Mouse (Mus musculus) liver, embryonic 15.5 days (tissue): ENCODE data around the gene Ush2a. TPM values are rescaled to one million over a fixed set of nuclear protein-coding genes. Genes with fewer than 3 reads are reported as not detected.

Source experiments
- ATAC-seq: fragments of 200-750 bp; cut with Nextera tagmentation; 2 replicates; pipeline ENCODE4 v1.8.0; 2017; ENCODE audit warnings: moderate number of reproducible peaks, mild to moderate bottlenecking, moderate library complexity; ENCODE audit not compliant: insufficient read depth
- H3K27ac ChIP-seq: fragments of 300-500 bp; sonication (generic); replicated peaks from 2 replicates; pipeline ENCODE4 v1.5.1; 2015; ENCODE audit warnings: mild to moderate bottlenecking, inconsistent platforms
- H3K27me3 ChIP-seq: fragments of 300-500 bp; sonication (generic); 2 replicates; pipeline ENCODE4 v1.6.1; 2015; ENCODE audit warnings: mild to moderate bottlenecking, inconsistent platforms
- H3K36me3 ChIP-seq: fragments of 300-500 bp; sonication (generic); replicated peaks from 2 replicates; pipeline ENCODE4 v1.6.1; 2015; ENCODE audit warnings: moderate library complexity, mild to moderate bottlenecking, inconsistent platforms
- H3K4me1 ChIP-seq: fragments of 300-500 bp; sonication (generic); replicated peaks from 2 replicates; pipeline ENCODE4 v1.6.1; 2015; ENCODE audit warnings: inconsistent platforms
- H3K4me2 ChIP-seq: fragments of 300-500 bp; sonication (generic); 2 replicates; pipeline ENCODE4 v1.6.1; 2015; ENCODE audit warnings: moderate library complexity, mild to moderate bottlenecking, inconsistent platforms
- H3K4me3 ChIP-seq: fragments of 300-500 bp; sonication (generic); replicated peaks from 2 replicates; pipeline ENCODE4 v1.5.1; 2015; ENCODE audit warnings: mild to moderate bottlenecking, inconsistent platforms
- H3K9ac ChIP-seq: fragments of 300-500 bp; sonication (generic); 2 replicates; pipeline ENCODE4 v1.6.1; 2015; ENCODE audit warnings: moderate library complexity, mild to moderate bottlenecking, inconsistent platforms
- H3K9me3 ChIP-seq: fragments of 300-500 bp; sonication (generic); replicated peaks from 2 replicates; pipeline ENCODE4 v1.6.1; 2016; ENCODE audit warnings: inconsistent platforms
- WGBS: fragments of 180-500 bp; shearing (Covaris S2); methylation state at CpG from one replicate; pipeline ENCODE4 v1.1.7; 2015; ENCODE audit warnings: mixed read lengths; ENCODE audit not compliant: insufficient replicate concordance; 5-methylcytosine and 5-hydroxymethylcytosine counted together
- polyA plus RNA-seq: library from polyadenylated mRNA; unstranded; fragments of >200 nt; fragmentation: Nextera tagmentation; extraction: Ambion mirVana; gene quantifications from 2 replicates; pipeline ENCODE4 v1.2.1, GENCODE M21; 2015

Gene Ush2a
- polyA plus RNA-seq, 1 experiment from 2014 or later: not detected

GRCm38 (mm10) chr1:188457221-188458008, 195.6 kb downstream of the Ush2a start:
- Histone ChIP-seq H3K4me2 (no peak overlapping the region), H3K4me1 (no peaks in the 10 kb centered on the region), H3K9ac (no peak overlapping the region), H3K27ac (no peak overlapping the region), H3K36me3 (no peaks in the 10 kb centered on the region), H3K9me3 (no peaks in the 10 kb centered on the region), H3K27me3 (no peaks in the 10 kb centered on the region), H3K4me3 (no peak overlapping the region)
- no peak for ATAC-seq
- WGBS: 46% methylated on average over 13 of the region's 13 CpGs

GRCm38 (mm10) chr1:188461203-188461602, 199.4 kb downstream of the Ush2a start:
- Histone ChIP-seq H3K4me2 (no peak overlapping the region), H3K27me3 (no peaks in the 10 kb centered on the region), H3K4me1 (no peaks in the 10 kb centered on the region), H3K9ac (no peak overlapping the region), H3K36me3 (no peaks in the 10 kb centered on the region), H3K9me3 (no peaks in the 10 kb centered on the region), H3K27ac (no peak overlapping the region), H3K4me3 (no peak overlapping the region)
- no peak for ATAC-seq
- 63% methylated on average over 2 of the region's 2 CpGs for WGBS

GRCm38 (mm10) chr1:188464653-188465052, 202.8 kb downstream of the Ush2a start:
- Histone ChIP-seq H3K4me3 (no peak overlapping the region), H3K4me1 (no peaks in the 10 kb centered on the region), H3K9ac (no peak overlapping the region), H3K4me2 (no peak overlapping the region), H3K27me3 (no peaks in the 10 kb centered on the region), H3K27ac (no peak overlapping the region), H3K36me3 (no peaks in the 10 kb centered on the region), H3K9me3 (no peaks in the 10 kb centered on the region)
- ATAC-seq: no peak

- 79% methylated on average over 10 of the region's 10 CpGs for WGBS
- no peak overlapping the region for H3K27ac ChIP-seq
- H3K4me1 ChIP-seq: no peaks in the 10 kb centered on the region
- no peaks in the 10 kb centered on the region for H3K27me3 ChIP-seq
- no peak for ATAC-seq
- no peak overlapping the region for H3K4me2 ChIP-seq
- H3K36me3 ChIP-seq: no peaks in the 10 kb centered on the region
- no peaks in the 10 kb centered on the region for H3K9me3 ChIP-seq
- no peak overlapping the region for H3K9ac ChIP-seq
- no peak overlapping the region for H3K4me3 ChIP-seq
These were observed 206.6 kb downstream of the Ush2a start for GRCm38 (mm10) chr1:188468371-188468783.

GRCm38 (mm10) chr1:188504958-188505357, 243.1 kb downstream of the Ush2a start:
- H3K9me3 ChIP-seq: no peaks in the 10 kb centered on the region
- no peak for ATAC-seq
- H3K27me3 ChIP-seq: no peaks in the 10 kb centered on the region
- H3K4me2 ChIP-seq: no peak overlapping the region
- no peaks in the 10 kb centered on the region for H3K4me1 ChIP-seq
- H3K27ac ChIP-seq: no peak overlapping the region
- no peak overlapping the region for H3K4me3 ChIP-seq
- H3K9ac ChIP-seq: no peak overlapping the region
- H3K36me3 ChIP-seq: no peaks in the 10 kb centered on the region
- 70% methylated on average over 5 of the region's 5 CpGs for WGBS

GRCm38 (mm10) chr1:188518792-188519191, 257.0 kb downstream of the Ush2a start:
- H3K27me3 ChIP-seq: no peaks in the 10 kb centered on the region
- H3K4me3 ChIP-seq: no peak overlapping the region
- no peaks in the 10 kb centered on the region for H3K9me3 ChIP-seq
- no peaks in the 10 kb centered on the region for H3K36me3 ChIP-seq
- no peak for ATAC-seq
- 68% methylated on average over 8 of the region's 8 CpGs for WGBS
- no peak overlapping the region for H3K27ac ChIP-seq
- H3K4me2 ChIP-seq: no peak overlapping the region
- H3K9ac ChIP-seq: no peak overlapping the region
- no peaks in the 10 kb centered on the region for H3K4me1 ChIP-seq

- H3K9ac ChIP-seq: no peak overlapping the region
- no peaks in the 10 kb centered on the region for H3K36me3 ChIP-seq
- WGBS: 49% methylated on average over 3 of the region's 3 CpGs
- no peaks in the 10 kb centered on the region for H3K27me3 ChIP-seq
- no peak overlapping the region for H3K4me3 ChIP-seq
- H3K27ac ChIP-seq: no peak overlapping the region
- H3K9me3 ChIP-seq: no peaks in the 10 kb centered on the region
- no peaks in the 10 kb centered on the region for H3K4me1 ChIP-seq
- ATAC-seq: no peak
- H3K4me2 ChIP-seq: no peak overlapping the region
These were observed 265.6 kb downstream of the Ush2a start for GRCm38 (mm10) chr1:188527451-188527850.

GRCm38 (mm10) chr1:188529606-188530131, 267.8 kb downstream of the Ush2a start:
- Histone ChIP-seq H3K4me1 (no peaks in the 10 kb centered on the region), H3K4me2 (no peak overlapping the region), H3K4me3 (no peak overlapping the region), H3K27ac (no peak overlapping the region), H3K27me3 (no peaks in the 10 kb centered on the region), H3K36me3 (no peaks in the 10 kb centered on the region), H3K9ac (no peak overlapping the region), H3K9me3 (no peaks in the 10 kb centered on the region)
- ATAC-seq: no peak
- WGBS: 74% methylated on average over 6 of the region's 6 CpGs

- no peaks in the 10 kb centered on the region for H3K36me3 ChIP-seq
These were observed 275.2 kb downstream of the Ush2a start for GRCm38 (mm10) chr1:188537021-188537420.

GRCm38 (mm10) chr1:188539621-188540020, 277.8 kb downstream of the Ush2a start:
- H3K27me3 ChIP-seq: no peaks in the 10 kb centered on the region
- no peaks in the 10 kb centered on the region for H3K4me1 ChIP-seq
- no peaks in the 10 kb centered on the region for H3K36me3 ChIP-seq
- H3K9ac ChIP-seq: no peak overlapping the region
- H3K4me3 ChIP-seq: no peak overlapping the region
- no peaks in the 10 kb centered on the region for H3K9me3 ChIP-seq
- 78% methylated on average over 5 of the region's 5 CpGs for WGBS
- ATAC-seq: no peak
- no peak overlapping the region for H3K27ac ChIP-seq
- no peak overlapping the region for H3K4me2 ChIP-seq

More at GRCm38 (mm10) chr1:188537021-188537420, 275.2 kb downstream of the Ush2a start:
- no peak overlapping the region for H3K27ac ChIP-seq
- H3K4me1 ChIP-seq: no peaks in the 10 kb centered on the region
- H3K9me3 ChIP-seq: no peaks in the 10 kb centered on the region
- WGBS: 53% methylated on average over 1 of the region's 1 CpGs
- no peak for ATAC-seq
- no peak overlapping the region for H3K4me3 ChIP-seq
- H3K27me3 ChIP-seq: no peaks in the 10 kb centered on the region
- H3K9ac ChIP-seq: no peak overlapping the region
- no peak overlapping the region for H3K4me2 ChIP-seq

GRCm38 (mm10) chr1:188541492-188541891, 279.7 kb downstream of the Ush2a start:
- WGBS: 72% methylated on average over 3 of the region's 3 CpGs
- Histone ChIP-seq H3K27me3 (no peaks in the 10 kb centered on the region), H3K36me3 (no peaks in the 10 kb centered on the region), H3K9me3 (no peaks in the 10 kb centered on the region), H3K4me3 (no peak overlapping the region), H3K4me1 (no peaks in the 10 kb centered on the region), H3K4me2 (no peak overlapping the region), H3K9ac (no peak overlapping the region), H3K27ac (no peak overlapping the region)
- ATAC-seq: no peak

GRCm38 (mm10) chr1:188543364-188543763, 281.5 kb downstream of the Ush2a start:
- H3K4me2 ChIP-seq: no peak overlapping the region
- H3K4me3 ChIP-seq: no peak overlapping the region
- no peak overlapping the region for H3K9ac ChIP-seq
- no peak for ATAC-seq
- H3K9me3 ChIP-seq: no peaks in the 10 kb centered on the region
- no peaks in the 10 kb centered on the region for H3K36me3 ChIP-seq
- H3K4me1 ChIP-seq: no peaks in the 10 kb centered on the region
- H3K27ac ChIP-seq: no peak overlapping the region
- H3K27me3 ChIP-seq: no peaks in the 10 kb centered on the region
- WGBS: 6% methylated on average over 1 of the region's 1 CpGs
